Mouse (Mus musculus) E14TG2a.4 (cell line): Measurements from ENCODE around the gene Gm48551.

Source experiments
- CTCF ChIP-seq: conservative IDR thresholded peaks from 2 replicates; pipeline ENCODE4 v1.5.1; 2014; ENCODE audit warnings: low read length
- NANOG ChIP-seq: IDR thresholded peaks from 2 replicates; pipeline ENCODE4 v1.6.1; 2014; ENCODE audit warnings: borderline replicate concordance, low read length, mixed read lengths

- TF ChIP-seq CTCF (no peak; the same call in 1 of the 2 replicates), NANOG (no peak)
Observed at GRCm38 (mm10) chr10:81349146-81349545, 35.1 kb upstream of the Gm48551 start.
